Mouse (Mus musculus) limb, embryonic 11.5 days (tissue): ENCODE data around the gene Swi5. TPM values are rescaled to one million over a fixed set of nuclear protein-coding genes. Genes with fewer than 3 reads are reported as not detected.

Source experiments
- ATAC-seq: fragments of 200-750 bp; cut with Nextera tagmentation; 2 replicates; pipeline ENCODE4 v1.8.0; 2017; ENCODE audit warnings: low read depth; ENCODE audit not compliant: insufficient number of reproducible peaks, low FRiP score, low TSS enrichment
- DNase-seq: peaks from one replicate; pipeline ENCODE4 v3.0.0-alpha.2; 2015; ENCODE audit warnings: low spot score
- H3K27ac ChIP-seq: fragments of 300-500 bp; sonication (generic); replicated peaks from 2 replicates; pipeline ENCODE4 v1.5.1; 2014; ENCODE audit warnings: low read depth, mild to moderate bottlenecking, low read length
- H3K27me3 ChIP-seq: fragments of 300-500 bp; sonication (generic); 2 replicates; pipeline ENCODE4 v1.6.1; 2014; ENCODE audit warnings: mild to moderate bottlenecking, low read length, mixed read lengths; ENCODE audit not compliant: control insufficient read depth, insufficient read depth
- H3K36me3 ChIP-seq: fragments of 300-500 bp; sonication (generic); 2 replicates; pipeline ENCODE4 v1.6.1; 2014; ENCODE audit warnings: mild to moderate bottlenecking, low read length, moderate library complexity, mixed read lengths; ENCODE audit not compliant: control insufficient read depth, insufficient read depth
- H3K4me1 ChIP-seq: fragments of 300-500 bp; sonication (generic); 2 replicates; pipeline ENCODE4 v1.6.1; 2014; ENCODE audit warnings: low read length, mixed read lengths; ENCODE audit not compliant: control insufficient read depth, insufficient read depth
- H3K4me2 ChIP-seq: fragments of 300-500 bp; sonication (generic); 2 replicates; pipeline ENCODE4 v1.6.1; 2014; ENCODE audit warnings: low read depth, mild to moderate bottlenecking, moderate library complexity; ENCODE audit not compliant: severe bottlenecking
- H3K4me3 ChIP-seq: fragments of 300-500 bp; sonication (generic); 2 replicates; pipeline ENCODE4 v1.5.1; 2014; ENCODE audit warnings: low read depth, low read length
- H3K9ac ChIP-seq: fragments of 300-500 bp; sonication (generic); 2 replicates; pipeline ENCODE4 v1.6.1; 2014; ENCODE audit warnings: mild to moderate bottlenecking, low read length
- H3K9me3 ChIP-seq: fragments of 300-500 bp; sonication (generic); 2 replicates; pipeline ENCODE4 v1.6.1; 2016; ENCODE audit warnings: low read length; ENCODE audit not compliant: control insufficient read depth
- WGBS: fragments of 180-500 bp; shearing (Covaris S2); extraction: QIAGEN DNeasy Blood & Tissue Kit; methylation state at CpG from one replicate; pipeline ENCODE4 v1.1.7; 2014; 5-methylcytosine and 5-hydroxymethylcytosine counted together
- polyA plus RNA-seq: library from polyadenylated mRNA; unstranded; fragments of >200 nt; fragmentation: Nextera tagmentation; extraction: Ambion mirVana; gene quantifications from 2 replicates; pipeline ENCODE4 v1.2.1, GENCODE M21; 2014

The Swi5 gene
- polyA plus RNA-seq, 1 experiment from 2014 or later: 272 TPM

- H3K9ac ChIP-seq: no peak overlapping the region
- no peak overlapping the region for H3K4me3 ChIP-seq
- ATAC-seq (no peak), DNase-seq (no peak)
- H3K36me3 ChIP-seq: peaks cover 11% of the 10 kb centered on the region; the same call in 1 of the 2 replicates
- no peak overlapping the region for H3K27ac ChIP-seq
- H3K4me1 ChIP-seq: no peaks in the 10 kb centered on the region
- H3K27me3 ChIP-seq: no peaks in the 10 kb centered on the region
- no peak overlapping the region for H3K4me2 ChIP-seq
- no peaks in the 10 kb centered on the region for H3K9me3 ChIP-seq
- 79% methylated on average over 3 of the region's 3 CpGs for WGBS
Observed at GRCm38 (mm10) chr2:32275823-32276222, 12.1 kb downstream of the Swi5 start.

- Histone ChIP-seq H3K27ac (no peak overlapping the region), H3K9me3 (no peaks in the 10 kb centered on the region), H3K4me3 (no peak overlapping the region), H3K36me3 (peaks cover 15% of the 10 kb centered on the region), H3K4me2 (no peak overlapping the region), H3K27me3 (no peaks in the 10 kb centered on the region), H3K4me1 (peaks cover 6% of the 10 kb centered on the region; the same call in 1 of the 2 replicates), H3K9ac (no peak overlapping the region)
- ATAC-seq (no peak), DNase-seq (peak; percentile 53)
- 28% methylated on average over 4 of the region's 4 CpGs for WGBS
Observed at GRCm38 (mm10) chr2:32260635-32261034, 27.2 kb downstream of the Swi5 start.

DNA sequence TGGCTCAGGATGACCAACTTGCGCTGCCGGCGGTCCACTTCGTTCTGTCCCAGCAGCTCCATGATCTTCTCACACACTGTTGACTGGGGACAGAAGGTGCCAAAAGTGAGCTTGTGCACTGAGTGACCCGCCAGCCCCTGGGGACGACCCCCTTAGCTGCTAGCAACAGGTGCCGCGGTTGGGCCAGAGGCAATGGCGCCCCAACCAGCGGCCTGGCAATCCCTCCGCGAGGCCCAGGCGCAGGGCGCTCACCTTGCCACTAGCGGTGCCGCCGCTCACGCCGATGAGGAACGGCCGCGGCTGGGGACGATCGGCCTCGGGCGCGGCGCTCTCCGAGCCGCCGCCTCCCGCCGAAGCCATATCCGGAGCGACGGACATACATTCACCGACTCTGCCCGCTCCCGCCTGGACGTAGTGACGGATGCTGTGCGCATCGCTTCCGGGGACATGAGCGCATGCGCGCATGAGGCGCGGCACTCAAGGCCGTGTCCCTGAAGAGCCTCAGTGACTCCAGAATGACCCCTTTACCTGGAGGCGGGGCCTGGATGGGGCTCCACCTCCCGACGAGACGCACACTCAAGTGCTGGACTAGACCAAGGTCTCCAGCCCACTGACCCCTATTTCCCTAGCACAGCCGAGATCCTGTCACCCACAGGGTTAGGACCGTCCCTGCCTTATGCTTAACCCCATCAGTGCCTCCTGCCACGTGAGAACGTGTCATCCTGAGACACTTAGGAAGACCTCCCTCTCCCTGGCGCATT, 28.0 kb downstream of the Swi5 start, which contains the start of gene Uck1:
Gene Uck1, minus strand, starts transcription at position 503 of the 761 bp plus-strand sequence.
- ATAC-seq: peak; percentile 83

DNA sequence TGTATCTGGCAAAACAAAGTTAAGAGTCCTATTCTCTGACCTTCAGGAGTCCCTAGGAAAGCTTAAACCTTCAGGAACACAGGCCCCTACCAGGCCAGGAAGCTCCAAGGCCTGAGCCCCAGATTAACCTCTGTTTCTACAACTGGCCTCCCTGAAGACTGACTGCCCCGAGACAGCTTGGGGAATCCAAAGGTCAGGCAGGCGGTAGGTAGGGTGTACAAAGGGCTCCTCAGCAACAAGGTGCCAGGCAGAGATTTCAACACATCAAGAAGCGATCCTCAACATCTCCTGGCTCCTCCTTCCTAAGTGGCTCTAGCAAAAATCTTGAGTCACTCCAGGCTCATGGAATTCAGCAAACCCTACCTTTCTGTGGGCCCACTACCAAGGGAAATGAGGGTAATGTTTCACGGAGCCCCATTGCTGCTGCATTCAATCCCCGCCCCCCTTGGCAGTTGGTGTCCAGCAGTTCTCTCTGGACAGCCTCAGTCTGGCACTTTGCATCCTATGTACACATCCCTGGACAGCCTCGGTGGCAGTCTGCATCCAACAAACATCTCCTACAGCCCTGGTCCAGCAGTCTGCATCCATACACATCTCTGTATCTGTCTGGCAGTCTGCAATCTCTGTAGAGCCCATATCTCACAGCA, 28.9 kb downstream of the Swi5 start:
- Histone ChIP-seq H3K9ac (peak overlapping the region; percentile 80), H3K36me3 (peaks cover 22% of the 10 kb centered on the region), H3K9me3 (no peaks in the 10 kb centered on the region), H3K4me2 (peak overlapping the region; percentile 75), H3K27me3 (no peaks in the 10 kb centered on the region), H3K4me1 (peaks cover 6% of the 10 kb centered on the region; the same call in 1 of the 2 replicates), H3K4me3 (peak overlapping the region; percentile 74), H3K27ac (no peak overlapping the region)
- WGBS: 62% methylated on average over 6 of the region's 6 CpGs
- DNase-seq (no peak), ATAC-seq (no peak; the same call in 1 of the 2 replicates)

More for the DNA sequence above, 28.0 kb downstream of the Swi5 start, which contains the start of gene Uck1:
- Histone ChIP-seq H3K4me3 (peak within 1 kb of the TSS; percentile 74), H3K27ac (no peak within 1 kb of the TSS), H3K36me3 (peaks cover 15% of the 10 kb centered on the region), H3K9me3 (no peaks in the 10 kb centered on the region), H3K27me3 (no peaks in the 10 kb centered on the region), H3K4me1 (peaks cover 6% of the 10 kb centered on the region; the same call in 1 of the 2 replicates), H3K4me2 (peak within 1 kb of the TSS; percentile 75), H3K9ac (peak within 1 kb of the TSS; percentile 80)
- peak; percentile 84 for DNase-seq
- 2% methylated on average over 59 of the region's 59 CpGs for WGBS

- no peaks in the 10 kb centered on the region for H3K27me3 ChIP-seq
- no peak overlapping the region for H3K27ac ChIP-seq
- no peak overlapping the region for H3K9ac ChIP-seq
- H3K4me3 ChIP-seq: no peak overlapping the region
- H3K4me2 ChIP-seq: no peak overlapping the region
- no peaks in the 10 kb centered on the region for H3K9me3 ChIP-seq
- peaks cover 29% of the 10 kb centered on the region for H3K36me3 ChIP-seq
- no peak for ATAC-seq
- peaks cover 6% of the 10 kb centered on the region; the same call in 1 of the 2 replicates for H3K4me1 ChIP-seq
- WGBS: 93% methylated on average over 11 of the region's 11 CpGs
- no peak for DNase-seq
Observed at GRCm38 (mm10) chr2:32256273-32256672, 31.6 kb downstream of the Swi5 start.

DNA sequence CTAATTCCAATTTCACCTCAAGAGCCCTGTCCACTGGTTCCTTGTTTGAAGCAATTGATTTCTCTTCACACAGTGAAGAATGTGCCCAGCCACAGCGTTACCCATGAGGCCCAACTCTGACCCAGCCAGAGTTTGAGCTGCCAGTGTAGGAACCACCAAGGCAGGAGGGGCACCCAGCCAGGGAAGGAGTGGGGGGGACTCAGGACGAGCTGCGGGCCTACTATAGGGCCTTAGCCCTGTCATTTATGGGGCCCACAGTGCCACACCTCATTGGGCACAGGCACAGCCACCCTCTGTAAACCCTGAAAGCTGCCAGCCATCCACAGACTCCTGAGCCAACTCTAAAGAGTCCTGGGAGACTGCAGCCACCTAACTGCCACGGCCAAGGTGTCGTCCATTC, 33.3 kb downstream of the Swi5 start:
- H3K4me2 ChIP-seq: no peak overlapping the region
- no peak overlapping the region for H3K9ac ChIP-seq
- H3K27ac ChIP-seq: no peak overlapping the region
- WGBS: 91% methylated on average over 5 of the region's 5 CpGs
- no peak for ATAC-seq
- H3K36me3 ChIP-seq: peaks cover 35% of the 10 kb centered on the region
- no peaks in the 10 kb centered on the region for H3K9me3 ChIP-seq
- H3K4me3 ChIP-seq: no peak overlapping the region
- DNase-seq: no peak
- H3K27me3 ChIP-seq: no peaks in the 10 kb centered on the region
- H3K4me1 ChIP-seq: peaks cover 6% of the 10 kb centered on the region; the same call in 1 of the 2 replicates

- Histone ChIP-seq H3K27ac (no peak overlapping the region), H3K4me2 (no peak overlapping the region), H3K4me1 (no peaks in the 10 kb centered on the region), H3K9me3 (no peaks in the 10 kb centered on the region), H3K27me3 (no peaks in the 10 kb centered on the region), H3K9ac (no peak overlapping the region), H3K4me3 (no peak overlapping the region), H3K36me3 (peaks cover 35% of the 10 kb centered on the region)
- ATAC-seq (no peak), DNase-seq (no peak)
- WGBS: 50% methylated on average over 1 of the region's 1 CpGs
Observed at GRCm38 (mm10) chr2:32253352-32253751, 34.5 kb downstream of the Swi5 start.

DNA sequence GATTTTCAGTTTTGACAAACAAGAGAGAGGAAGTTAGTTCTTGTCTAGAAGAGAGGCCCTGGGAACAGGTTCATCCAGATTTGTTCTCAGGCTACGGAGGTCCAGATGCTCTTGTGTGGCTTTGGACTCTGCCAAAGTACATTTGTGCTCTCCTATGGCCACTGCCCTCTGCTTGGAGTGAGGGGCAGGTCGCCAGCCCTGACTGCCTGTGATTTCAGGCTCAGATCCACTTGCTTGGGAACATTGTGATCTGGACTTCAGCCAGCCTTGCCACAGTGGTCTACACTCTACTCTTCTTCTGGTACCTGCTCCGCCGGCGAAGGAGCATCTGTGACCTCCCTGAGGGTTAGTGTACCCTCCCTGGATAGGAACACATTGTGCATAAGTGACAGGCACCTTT, 35.2 kb downstream of the Swi5 start:
- no peaks in the 10 kb centered on the region for H3K9me3 ChIP-seq
- no peaks in the 10 kb centered on the region for H3K4me1 ChIP-seq
- no peak overlapping the region for H3K27ac ChIP-seq
- H3K9ac ChIP-seq: no peak overlapping the region
- 95% methylated on average over 5 of the region's 5 CpGs for WGBS
- H3K4me3 ChIP-seq: no peak overlapping the region
- H3K4me2 ChIP-seq: no peak overlapping the region
- no peaks in the 10 kb centered on the region for H3K27me3 ChIP-seq
- no peak for ATAC-seq
- DNase-seq: no peak
- H3K36me3 ChIP-seq: peaks cover 34% of the 10 kb centered on the region
